Mouse (Mus musculus): ENCODE measurements around the gene Pou2f2. TPM values are rescaled to one million over a fixed set of nuclear protein-coding genes. Genes with fewer than 3 reads are reported as not detected.

Pou2f2 gene
- polyA plus RNA-seq, 1 experiment from 2014 or later = 0.55 TPM

DNA sequence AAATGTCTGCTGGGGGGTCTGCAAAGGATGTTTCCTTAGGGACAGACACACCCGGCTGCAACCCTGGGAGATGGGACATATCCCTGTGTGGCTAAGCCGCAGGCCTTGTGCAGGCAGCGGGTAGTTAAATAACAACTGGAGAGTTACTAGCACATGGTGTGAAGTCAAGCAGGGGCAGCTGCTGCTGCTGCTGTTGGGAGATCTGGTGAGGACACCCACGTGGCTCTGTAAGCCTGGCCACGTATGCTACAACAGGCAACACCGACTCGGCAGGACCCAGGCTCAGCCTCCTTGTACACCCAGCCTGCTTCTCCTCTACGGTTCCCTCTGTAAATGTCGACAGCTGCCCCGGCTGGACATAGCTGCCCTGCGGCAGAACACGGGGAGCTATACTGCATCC is 137.6 kb downstream of the Pou2f2 start:
- Histone ChIP-seq H3K4me1 (no peaks in the 10 kb centered on the region), H3K27me3 (no peaks in the 10 kb centered on the region), H3K9me3 (no peaks in the 10 kb centered on the region), H3K36me3 (peaks cover 35% of the 10 kb centered on the region), H3K4me3 (no peak overlapping the region), H3K9ac (no peak overlapping the region), H3K27ac (no peak overlapping the region), H3K4me2 (no peak overlapping the region)
- WGBS = 83% methylated on average over 12 of the region's 12 CpGs
- ATAC-seq (ENCODE audit: borderline replicate concordance, extremely low read depth, low FRiP score, low TSS enrichment) = no peak

Small RNAs within 50 kb of the gene (microRNA-seq; reads per million reads assigned to microRNA genes)
- not detected for gene Mir6537
- gene Mir7048 = not detected

Other genes with a start within 250 kb of the Pou2f2 start
- not detected in 2 replicates for gene Gm4881, start 235.2 kb downstream of the Pou2f2 start, polyA plus RNA-seq (2015; fragmentation: Nextera tagmentation; extraction: Ambion mirVana)
- 154 and 156 TPM in 2 replicates for gene Rabac1, start 207.0 kb downstream of the Pou2f2 start, polyA plus RNA-seq (2015; fragmentation: Nextera tagmentation; extraction: Ambion mirVana)
- gene Atp1a3, start 173.8 kb downstream of the Pou2f2 start, polyA plus RNA-seq (2015; fragmentation: Nextera tagmentation; extraction: Ambion mirVana) = 0.84 and 1.3 TPM in 2 replicates
- gene Grik5, start 107.4 kb downstream of the Pou2f2 start, polyA plus RNA-seq (2015; fragmentation: Nextera tagmentation; extraction: Ambion mirVana) = 3.8 and 4.2 TPM in 2 replicates
- 29.8 and 30.4 TPM in 2 replicates for gene Zfp574, start 107.2 kb downstream of the Pou2f2 start, polyA plus RNA-seq (2015; fragmentation: Nextera tagmentation; extraction: Ambion mirVana)
- gene Dedd2, start 40.9 kb upstream of the Pou2f2 start, polyA plus RNA-seq (2015; fragmentation: Nextera tagmentation; extraction: Ambion mirVana) = 9.6 and 11.2 TPM in 2 replicates
- gene Zfp526, start 41.7 kb upstream of the Pou2f2 start, polyA plus RNA-seq (2015; fragmentation: Nextera tagmentation; extraction: Ambion mirVana) = 3.0 and 3.6 TPM in 2 replicates
- gene Gsk3a, start 58.1 kb upstream of the Pou2f2 start, polyA plus RNA-seq (2015; fragmentation: Nextera tagmentation; extraction: Ambion mirVana) = 9.8 and 10.7 TPM in 2 replicates
- gene Erf, start 71.0 kb upstream of the Pou2f2 start, polyA plus RNA-seq (2015; fragmentation: Nextera tagmentation; extraction: Ambion mirVana) = 18.8 and 20.3 TPM in 2 replicates
- 29.5 and 30.3 TPM in 2 replicates for gene Cic, start 88.0 kb upstream of the Pou2f2 start, polyA plus RNA-seq (2015; fragmentation: Nextera tagmentation; extraction: Ambion mirVana)
- 174 and 183 TPM in 2 replicates for gene Pafah1b3, start 118.3 kb upstream of the Pou2f2 start, polyA plus RNA-seq (2015; fragmentation: Nextera tagmentation; extraction: Ambion mirVana)
- 0.27 and 0.38 TPM in 2 replicates for gene Prr19, start 121.7 kb upstream of the Pou2f2 start, polyA plus RNA-seq (2015; fragmentation: Nextera tagmentation; extraction: Ambion mirVana)
- 0.22 and 0.25 TPM in 2 replicates for gene Tmem145, start 126.4 kb upstream of the Pou2f2 start, polyA plus RNA-seq (2015; fragmentation: Nextera tagmentation; extraction: Ambion mirVana)
- gene Megf8, start 137.4 kb upstream of the Pou2f2 start, polyA plus RNA-seq (2015; fragmentation: Nextera tagmentation; extraction: Ambion mirVana) = 12.7 and 13.5 TPM in 2 replicates
- 0.52 and 0.57 TPM in 2 replicates for gene Cnfn, start 190.0 kb upstream of the Pou2f2 start, polyA plus RNA-seq (2015; fragmentation: Nextera tagmentation; extraction: Ambion mirVana)
- 9.3 and 9.4 TPM in 2 replicates for gene Lipe, start 219.0 kb upstream of the Pou2f2 start, polyA plus RNA-seq (2015; fragmentation: Nextera tagmentation; extraction: Ambion mirVana)
- gene Cxcl17, start 233.2 kb upstream of the Pou2f2 start, polyA plus RNA-seq (2015; fragmentation: Nextera tagmentation; extraction: Ambion mirVana) = 0.21 and 0.34 TPM in 2 replicates